Mouse (Mus musculus) gonadal fat pad, adult 2 months (tissue): ENCODE measurements at regions not wholly inside any gene's neighbourhood (a gene's known extent, or its start where the extent isn't known, plus 50 kb on each side); places are given as distances from the start of the nearest gene placed in this dataset.

Experiments
- DNase-seq: peaks from one replicate; pipeline ENCODE4 v3.0.0-alpha.2; 2012; ENCODE audit warnings: low read depth

- no peak for DNase-seq
Observed at GRCm38 (mm10) chr9:101458306-101458946, 206.8 kb upstream of the Ppp2r3a start.

GRCm38 (mm10) chr9:101446316-101446715, 194.7 kb upstream of the Ppp2r3a start:
- no peak for DNase-seq

GRCm38 (mm10) chr9:101445764-101446163, 194.2 kb upstream of the Ppp2r3a start:
- no peak for DNase-seq

GRCm38 (mm10) chr9:101445293-101445692, 193.7 kb upstream of the Ppp2r3a start:
- DNase-seq = no peak

GRCm38 (mm10) chr9:101439856-101440255, 188.3 kb upstream of the Ppp2r3a start:
- DNase-seq = no peak

GRCm38 (mm10) chr9:101438564-101439180, 187.1 kb upstream of the Ppp2r3a start:
- no peak for DNase-seq

GRCm38 (mm10) chr9:101424974-101425670, 173.5 kb upstream of the Ppp2r3a start:
- no peak for DNase-seq

GRCm38 (mm10) chr9:101423041-101423440, 171.4 kb upstream of the Ppp2r3a start:
- DNase-seq = no peak

- DNase-seq = no peak
Observed at GRCm38 (mm10) chr9:101422006-101422405, 170.4 kb upstream of the Ppp2r3a start.

- no peak for DNase-seq
Observed at GRCm38 (mm10) chr9:101421136-101421535, 169.5 kb upstream of the Ppp2r3a start.

GRCm38 (mm10) chr9:101420181-101420580, 168.6 kb upstream of the Ppp2r3a start:
- DNase-seq = no peak

GRCm38 (mm10) chr9:101417660-101418059, 166.1 kb upstream of the Ppp2r3a start:
- no peak for DNase-seq

GRCm38 (mm10) chr9:101416321-101416720, 164.7 kb upstream of the Ppp2r3a start:
- DNase-seq = no peak

GRCm38 (mm10) chr9:101413071-101413633, 161.6 kb upstream of the Ppp2r3a start:
- DNase-seq = no peak

GRCm38 (mm10) chr9:101411951-101412350, 160.4 kb upstream of the Ppp2r3a start:
- DNase-seq = no peak

- no peak for DNase-seq
Observed at GRCm38 (mm10) chr9:101411532-101411880, 159.9 kb upstream of the Ppp2r3a start.

- DNase-seq = no peak
Observed at GRCm38 (mm10) chr9:101410783-101411531, 159.4 kb upstream of the Ppp2r3a start.

- no peak for DNase-seq
Observed at GRCm38 (mm10) chr9:101410348-101410747, 158.8 kb upstream of the Ppp2r3a start.

GRCm38 (mm10) chr9:101408116-101408515, 156.5 kb upstream of the Ppp2r3a start:
- DNase-seq = no peak

- no peak for DNase-seq
Observed at GRCm38 (mm10) chr9:101407141-101407540, 155.5 kb upstream of the Ppp2r3a start.

- no peak for DNase-seq
Observed at GRCm38 (mm10) chr9:101404441-101405081, 153.0 kb upstream of the Ppp2r3a start.

GRCm38 (mm10) chr9:101404034-101404433, 152.4 kb upstream of the Ppp2r3a start:
- DNase-seq = no peak
